Mouse (Mus musculus) stomach, embryonic 16.5 days (tissue): ENCODE measurements around the gene Proz. TPM values are rescaled to one million over a fixed set of nuclear protein-coding genes. Genes with fewer than 3 reads are reported as not detected.

Experiments
- ATAC-seq: fragments of 200-750 bp; cut with Nextera tagmentation; 2 replicates; pipeline ENCODE4 v1.8.0; 2017; ENCODE audit warnings: moderate number of reproducible peaks, moderate TSS enrichment; ENCODE audit not compliant: insufficient read depth, low FRiP score
- H3K27ac ChIP-seq: fragments of 300-500 bp; sonication (generic); 2 replicates; pipeline ENCODE4 v1.5.1; 2014; ENCODE audit warnings: low read length
- H3K27me3 ChIP-seq: fragments of 300-500 bp; sonication (generic); 2 replicates; pipeline ENCODE4 v1.6.1; 2014; ENCODE audit warnings: low read length, control low read depth, mixed read lengths; ENCODE audit not compliant: control insufficient read depth, insufficient read depth
- H3K36me3 ChIP-seq: fragments of 300-500 bp; sonication (generic); 2 replicates; pipeline ENCODE4 v1.6.1; 2014; ENCODE audit warnings: low read length; ENCODE audit not compliant: control insufficient read depth, insufficient read depth
- H3K4me1 ChIP-seq: fragments of 300-500 bp; sonication (generic); 2 replicates; pipeline ENCODE4 v1.6.1; 2014; ENCODE audit warnings: low read length, control low read depth, mixed read lengths; ENCODE audit not compliant: control insufficient read depth, insufficient read depth
- H3K4me2 ChIP-seq: fragments of 300-500 bp; sonication (generic); 2 replicates; pipeline ENCODE4 v1.6.1; 2014; ENCODE audit warnings: low read depth, low read length, mixed read lengths
- H3K4me3 ChIP-seq: fragments of 300-500 bp; sonication (generic); replicated peaks from 2 replicates; pipeline ENCODE4 v1.5.1; 2014; ENCODE audit warnings: mild to moderate bottlenecking, low read length
- H3K9ac ChIP-seq: fragments of 300-500 bp; sonication (generic); 2 replicates; pipeline ENCODE4 v1.6.1; 2014; ENCODE audit warnings: low read length
- H3K9me3 ChIP-seq: fragments of 300-500 bp; sonication (generic); replicated peaks from 2 replicates; pipeline ENCODE4 v1.6.1; 2016; ENCODE audit warnings: low read length, control low read depth; ENCODE audit not compliant: control insufficient read depth
- WGBS: fragments of 180-500 bp; shearing (Covaris S2); extraction: QIAGEN DNeasy Blood & Tissue Kit; methylation state at CpG from one replicate; pipeline ENCODE4 v1.1.7; 2014; 5-methylcytosine and 5-hydroxymethylcytosine counted together
- polyA plus RNA-seq: library from polyadenylated mRNA; unstranded; fragments of >200 nt; fragmentation: Nextera tagmentation; extraction: Ambion mirVana; gene quantifications from 2 replicates; pipeline ENCODE4 v1.2.1, GENCODE M21; 2015

Proz gene
- polyA plus RNA-seq, result 3.5 and 3.8 TPM in 2 replicates

DNA sequence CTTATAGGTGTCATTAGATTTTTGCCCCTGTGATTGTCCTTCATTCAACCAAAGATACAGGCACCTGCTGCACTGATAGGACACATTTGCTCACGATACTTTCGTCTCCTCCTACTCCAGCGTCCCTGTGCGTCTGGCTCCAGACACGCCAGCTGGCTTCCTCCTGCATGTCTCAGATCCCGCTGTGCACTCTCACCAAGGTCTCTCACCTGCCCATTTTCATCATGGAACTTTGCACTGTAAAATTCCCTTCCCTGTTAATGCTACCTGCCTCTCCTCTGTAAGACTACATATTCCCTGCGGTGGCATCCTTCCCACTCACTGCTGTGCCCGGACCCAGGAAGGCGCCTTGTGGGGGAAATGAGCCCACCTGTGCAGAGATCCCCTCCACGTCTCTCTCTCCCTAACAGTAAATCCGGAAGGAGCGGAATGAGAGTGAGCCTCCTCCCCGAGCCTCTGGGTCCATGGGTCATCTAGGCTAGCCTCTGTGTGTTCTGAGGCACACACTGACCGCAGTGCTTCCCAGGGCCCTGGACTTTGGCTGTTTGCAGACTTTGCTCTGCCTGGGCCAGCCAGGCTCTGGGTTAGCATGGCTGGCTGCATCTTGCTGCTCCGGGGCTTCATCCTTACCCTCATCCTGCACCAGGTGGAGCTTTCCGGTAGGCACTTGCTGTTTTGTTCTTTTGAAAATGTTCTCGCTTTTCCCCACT is at the start of gene Proz:
Gene Proz (plus strand): TSS at position 474 of the 710 bp plus-strand sequence.
- H3K4me2 ChIP-seq, result no peak within 1 kb of the TSS
- no peak within 1 kb of the TSS for H3K4me3 ChIP-seq
- no peaks in the 10 kb centered on the region for H3K36me3 ChIP-seq

DNA sequence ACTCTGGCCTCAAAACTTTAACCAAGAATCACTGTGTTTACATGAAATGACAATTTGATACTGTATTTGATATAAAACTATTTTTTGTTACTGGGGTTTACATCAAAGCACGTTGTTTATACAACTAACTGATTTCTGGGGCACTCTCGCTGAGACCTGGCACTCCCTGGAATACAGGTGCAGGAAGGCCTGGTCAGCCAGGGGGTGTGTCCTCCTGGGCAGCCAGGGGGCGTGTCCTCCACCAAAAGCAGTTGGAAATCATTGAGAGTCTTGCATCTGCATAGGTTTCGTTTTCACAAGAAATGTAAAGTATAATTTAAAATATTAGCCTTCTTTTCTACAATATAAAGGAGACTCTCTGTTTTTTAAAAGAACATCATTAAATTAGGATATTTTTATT is 41.2 kb upstream of the Proz start:
- no peaks in the 10 kb centered on the region for H3K9me3 ChIP-seq
- 38% methylated on average over 4 of the region's 4 CpGs for WGBS
- no peaks in the 10 kb centered on the region for H3K36me3 ChIP-seq
- H3K27me3 ChIP-seq, result no peaks in the 10 kb centered on the region
- H3K27ac ChIP-seq, result no peak overlapping the region
- H3K4me2 ChIP-seq, result no peak overlapping the region
- no peak overlapping the region for H3K9ac ChIP-seq
- H3K4me3 ChIP-seq, result no peak overlapping the region
- ATAC-seq, result no peak
- no peaks in the 10 kb centered on the region for H3K4me1 ChIP-seq

More for the DNA sequence above, at the start of gene Proz:
- WGBS, result 61% methylated on average over 17 of the region's 17 CpGs
- no peak within 1 kb of the TSS for H3K27ac ChIP-seq
- no peaks in the 10 kb centered on the region for H3K4me1 ChIP-seq
- ATAC-seq, result peak; percentile 67; the same call in 1 of the 2 replicates
- H3K27me3 ChIP-seq, result no peaks in the 10 kb centered on the region
- H3K9me3 ChIP-seq, result no peaks in the 10 kb centered on the region
- H3K9ac ChIP-seq, result no peak within 1 kb of the TSS

DNA sequence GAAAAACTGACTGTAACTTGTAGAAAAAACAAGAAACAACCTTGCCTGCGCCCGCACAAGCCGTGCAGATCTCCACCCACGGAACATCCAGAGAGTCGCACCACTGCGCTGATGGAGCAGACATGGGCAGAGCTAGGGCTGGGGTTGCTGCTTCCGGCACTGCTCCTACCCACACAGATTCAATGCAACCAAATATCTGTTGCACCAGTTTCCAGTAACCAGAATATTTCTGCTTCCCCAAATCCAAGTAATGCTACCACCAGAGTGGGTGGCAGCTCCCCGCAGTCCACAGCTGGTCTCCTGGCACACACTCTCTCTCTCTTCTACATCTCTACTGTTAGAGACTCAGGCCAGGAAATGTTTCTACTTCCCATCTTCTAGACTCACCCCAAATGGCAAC is 38.9 kb upstream of the Proz start:
- 91% methylated on average over 8 of the region's 8 CpGs for WGBS

DNA sequence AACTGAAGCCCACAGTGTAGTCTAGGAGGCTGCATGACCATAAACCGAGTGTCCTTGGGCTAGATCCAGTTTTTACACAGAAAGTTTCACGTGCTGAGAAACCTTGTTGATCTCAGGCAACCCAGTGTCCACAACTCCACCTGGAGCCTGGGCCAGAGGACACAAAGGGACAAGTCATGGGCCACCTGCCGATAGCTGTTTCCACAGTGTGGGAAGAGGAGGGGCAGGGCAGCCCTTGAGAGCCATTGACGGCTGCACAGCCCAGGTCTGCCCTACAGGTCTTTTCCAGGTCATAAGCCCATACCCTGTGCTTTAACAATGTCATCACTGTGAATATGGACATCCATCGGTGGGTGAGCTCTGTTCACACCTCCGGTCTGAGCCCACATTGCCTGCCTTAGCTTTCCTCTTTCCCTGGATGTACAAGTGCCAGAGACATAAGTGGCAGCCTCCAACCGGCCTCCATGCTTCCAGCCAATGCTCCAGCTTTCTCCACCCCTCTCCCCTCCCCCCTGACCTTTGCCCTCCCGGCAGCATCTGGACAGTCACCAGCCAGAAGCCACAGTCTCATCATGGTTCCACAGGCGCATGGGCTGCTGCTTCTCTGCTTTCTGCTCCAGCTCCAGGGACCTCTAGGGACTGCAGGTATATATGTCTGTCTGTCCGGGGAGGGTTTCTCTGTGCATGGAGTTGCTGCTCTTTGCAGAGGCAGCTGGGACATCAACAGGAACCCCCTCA is 35.1 kb upstream of the Proz start, which contains the start of gene F7:
Gene F7 (plus strand): TSS at position 548 of the 738 bp plus-strand sequence.
- Histone ChIP-seq H3K27me3 (no peaks in the 10 kb centered on the region), H3K4me2 (no peak within 1 kb of the TSS), H3K9ac (no peak within 1 kb of the TSS), H3K4me1 (no peaks in the 10 kb centered on the region), H3K4me3 (no peak within 1 kb of the TSS), H3K9me3 (no peaks in the 10 kb centered on the region), H3K36me3 (no peaks in the 10 kb centered on the region), H3K27ac (no peak within 1 kb of the TSS)
- no peak for ATAC-seq
- WGBS, result 59% methylated on average over 10 of the region's 10 CpGs

More for the DNA sequence above, 38.9 kb upstream of the Proz start:
- Histone ChIP-seq H3K9ac (no peak overlapping the region), H3K4me3 (no peak overlapping the region), H3K4me1 (no peaks in the 10 kb centered on the region), H3K36me3 (no peaks in the 10 kb centered on the region), H3K4me2 (no peak overlapping the region), H3K9me3 (no peaks in the 10 kb centered on the region), H3K27ac (no peak overlapping the region), H3K27me3 (no peaks in the 10 kb centered on the region)
- no peak for ATAC-seq

DNA sequence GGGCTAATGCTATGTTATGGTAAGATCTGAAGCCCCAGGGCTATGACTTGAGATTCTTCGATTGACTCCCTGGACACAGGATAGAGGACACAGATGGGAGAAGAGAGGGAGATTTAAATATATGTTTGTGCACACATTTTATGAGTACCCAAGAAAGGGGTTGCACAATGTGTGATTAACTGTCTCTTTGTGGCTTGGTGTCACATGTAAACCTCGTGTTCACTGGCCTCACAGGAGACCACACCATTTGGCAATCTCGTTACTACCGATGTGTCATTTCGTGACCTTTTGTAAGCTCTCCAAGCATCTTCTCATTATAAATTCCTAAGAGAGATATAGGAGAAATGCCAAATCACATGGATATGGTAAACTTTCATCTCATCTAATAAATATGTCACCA is 33.1 kb upstream of the Proz start:
- Histone ChIP-seq H3K9ac (no peak overlapping the region), H3K36me3 (no peaks in the 10 kb centered on the region), H3K27ac (no peak overlapping the region), H3K4me3 (no peak overlapping the region), H3K27me3 (no peaks in the 10 kb centered on the region), H3K4me1 (no peaks in the 10 kb centered on the region), H3K4me2 (no peak overlapping the region), H3K9me3 (no peaks in the 10 kb centered on the region)
- 83% methylated on average over 5 of the region's 5 CpGs for WGBS
- ATAC-seq, result no peak

DNA sequence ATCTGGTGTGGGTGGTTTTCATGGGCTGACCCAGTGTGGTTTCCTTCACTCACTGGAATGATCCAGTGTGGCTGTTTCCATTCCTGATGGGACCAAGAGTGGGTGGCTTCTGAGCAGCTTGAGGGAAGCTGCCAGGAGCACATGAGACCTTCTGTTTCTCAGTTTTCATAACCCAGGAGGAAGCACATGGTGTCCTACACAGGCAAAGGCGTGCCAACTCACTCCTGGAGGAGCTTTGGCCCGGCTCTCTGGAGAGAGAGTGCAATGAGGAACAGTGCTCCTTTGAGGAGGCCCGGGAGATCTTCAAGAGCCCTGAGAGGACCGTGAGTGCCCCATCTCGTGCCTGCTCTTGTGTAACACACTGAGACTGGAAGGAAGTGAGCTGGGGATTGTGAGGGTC is 32.2 kb upstream of the Proz start:
- Histone ChIP-seq H3K4me2 (no peak overlapping the region), H3K36me3 (no peaks in the 10 kb centered on the region), H3K4me3 (no peak overlapping the region), H3K9ac (no peak overlapping the region), H3K27me3 (no peaks in the 10 kb centered on the region), H3K4me1 (no peaks in the 10 kb centered on the region), H3K27ac (no peak overlapping the region), H3K9me3 (no peaks in the 10 kb centered on the region)
- WGBS, result 65% methylated on average over 5 of the region's 5 CpGs
- no peak for ATAC-seq

DNA sequence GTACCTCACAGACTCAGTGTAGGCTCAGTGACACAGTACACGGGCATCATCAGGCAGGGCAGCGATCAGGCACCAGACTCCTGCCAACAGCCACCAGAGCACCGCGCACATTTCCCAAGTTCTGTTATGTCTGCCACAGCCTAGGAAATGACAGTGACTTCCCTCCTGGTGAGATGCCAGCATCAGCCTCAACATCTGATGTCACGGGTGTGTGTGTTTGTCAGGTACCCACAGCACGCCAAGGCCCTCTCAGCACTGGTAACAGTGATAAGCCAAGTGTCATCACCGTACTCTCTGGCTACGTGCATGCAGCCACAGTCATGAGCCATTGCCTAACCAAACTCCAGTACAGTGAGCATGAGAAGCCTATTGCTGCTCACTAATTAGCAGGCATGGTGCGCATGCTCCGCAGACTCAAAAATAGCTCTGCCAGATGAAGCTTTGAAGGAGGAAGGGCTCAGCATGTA is 24.3 kb upstream of the Proz start:
- ATAC-seq, result no peak
- Histone ChIP-seq H3K36me3 (no peaks in the 10 kb centered on the region), H3K9ac (no peak overlapping the region), H3K4me1 (no peaks in the 10 kb centered on the region), H3K4me3 (no peak overlapping the region), H3K9me3 (no peaks in the 10 kb centered on the region), H3K27ac (no peak overlapping the region), H3K4me2 (no peak overlapping the region), H3K27me3 (no peaks in the 10 kb centered on the region)
- WGBS, result 85% methylated on average over 10 of the region's 10 CpGs

DNA sequence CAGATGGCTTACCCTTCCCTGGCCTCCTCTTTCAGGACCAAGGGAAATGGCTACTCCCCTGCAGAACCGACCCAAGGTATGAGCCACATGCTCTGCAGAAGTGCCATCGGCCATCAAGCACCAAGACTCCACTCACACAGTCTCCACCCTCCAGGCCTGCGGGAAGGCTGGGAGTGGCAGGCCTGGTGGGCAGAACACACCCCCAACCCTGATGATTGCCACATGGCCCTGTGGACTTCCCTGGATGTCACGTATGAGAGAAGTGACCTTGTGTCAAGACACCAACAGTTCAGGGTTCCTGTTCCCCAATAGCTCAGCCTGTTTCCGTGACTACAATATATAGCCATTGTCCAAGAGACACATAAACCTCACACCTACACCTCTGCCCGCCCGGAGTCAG is 23.7 kb upstream of the Proz start, which contains the start of gene F10:
Gene F10 (plus strand): TSS at position 294 of the 400 bp plus-strand sequence.
- Histone ChIP-seq H3K9ac (no peak within 1 kb of the TSS), H3K9me3 (no peaks in the 10 kb centered on the region), H3K36me3 (no peaks in the 10 kb centered on the region), H3K4me2 (no peak within 1 kb of the TSS), H3K4me3 (no peak within 1 kb of the TSS), H3K4me1 (no peaks in the 10 kb centered on the region), H3K27ac (no peak within 1 kb of the TSS), H3K27me3 (no peaks in the 10 kb centered on the region)
- 72% methylated on average over 7 of the region's 7 CpGs for WGBS
- ATAC-seq, result no peak

DNA sequence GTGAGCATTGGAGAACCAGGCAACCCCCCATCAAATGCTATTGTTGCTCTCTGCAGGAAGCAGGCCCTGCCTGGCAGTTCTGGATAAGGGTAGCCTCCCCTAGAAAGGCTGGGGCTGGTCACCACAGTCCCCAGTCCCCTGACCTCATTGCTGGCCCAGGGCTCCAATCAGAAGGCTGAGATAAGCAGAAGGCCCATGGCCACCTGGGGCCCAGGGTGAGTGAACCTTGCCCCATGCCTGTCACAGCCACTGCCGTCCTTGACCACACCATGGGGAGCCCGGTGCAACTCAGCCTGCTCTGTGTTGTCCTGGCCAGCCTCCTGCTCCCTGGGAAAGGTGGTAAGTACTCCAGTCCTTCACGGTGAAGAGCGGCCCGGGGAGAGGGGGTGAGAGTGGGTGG is 23.1 kb upstream of the Proz start:
- Histone ChIP-seq H3K4me2 (no peak overlapping the region), H3K9ac (no peak overlapping the region), H3K4me1 (no peaks in the 10 kb centered on the region), H3K9me3 (no peaks in the 10 kb centered on the region), H3K4me3 (no peak overlapping the region), H3K27ac (no peak overlapping the region), H3K36me3 (no peaks in the 10 kb centered on the region), H3K27me3 (no peaks in the 10 kb centered on the region)
- 54% methylated on average over 5 of the region's 5 CpGs for whole genome bisulfite sequencing
- peak; percentile 52; the same call in 1 of the 2 replicates for ATAC-seq
